Mouse (Mus musculus): ENCODE results near the gene Hist1h2ad. TPM values are rescaled to one million over a fixed set of nuclear protein-coding genes. Genes with fewer than 3 reads are reported as not detected.
A peak's percentile ranks its signal among the peaks of the same experiment; 100 is the strongest.
"Not testable (repeated sequence)": the region's sequence is repeated elsewhere in the genome, so short reads cannot be mapped to it uniquely, and the experiment has no call there.

Hist1h2ad gene
- polyA plus RNA-seq, 1 experiment from 2014 or later, result 1.3 TPM

DNA sequence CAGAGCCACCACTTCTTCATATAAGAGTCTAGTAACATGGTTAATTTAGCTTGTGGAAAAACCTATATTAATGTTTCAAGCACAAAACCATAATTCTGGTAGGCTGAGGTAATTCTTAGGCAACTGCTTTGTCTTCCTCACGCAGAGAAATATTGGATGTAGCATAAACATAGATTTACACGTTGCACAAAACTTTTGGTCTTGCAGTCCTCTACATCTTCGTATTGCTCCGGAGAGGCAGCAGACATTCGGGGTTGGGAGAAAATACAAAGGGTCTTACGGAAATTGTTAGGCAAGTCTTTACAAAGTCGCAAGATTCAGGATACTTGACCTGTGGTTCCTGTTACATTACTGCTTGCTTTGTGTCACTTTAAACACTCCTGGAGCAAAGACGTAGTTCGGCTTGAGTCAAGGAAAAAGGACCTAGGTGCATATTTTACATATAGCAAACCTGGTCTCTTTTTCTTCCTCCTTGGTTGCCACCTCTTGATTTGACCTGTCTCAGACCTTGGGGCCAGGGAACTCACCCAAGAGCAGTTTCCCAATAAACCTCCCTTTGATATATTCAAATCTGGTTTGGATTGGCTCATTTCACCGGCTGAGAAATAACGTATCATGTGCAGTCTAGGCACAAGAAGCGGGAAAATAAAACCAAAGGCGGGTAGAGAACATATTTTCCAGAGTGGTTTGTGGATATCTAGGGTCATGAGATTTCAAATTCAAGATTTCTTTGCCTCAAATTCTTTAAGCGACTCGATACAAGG, 39.6 kb upstream of the Hist1h2ad start:
- H3K9me3 ChIP-seq (replicated peaks), result no peaks in the 10 kb centered on the region
- H3K27me3 ChIP-seq (ENCODE audit: low read depth, poor library complexity, severe bottlenecking), result no peaks in the 10 kb centered on the region
- peak overlapping the region; percentile 63 for H3K4me3 ChIP-seq
- under 1% methylated on average over 15 of the region's 15 CpGs for WGBS
- DNase-seq (ENCODE audit: low spot score), result peak; percentile 54
- peaks cover 36% of the 10 kb centered on the region for H3K4me1 ChIP-seq
- H3K36me3 ChIP-seq, result no peaks in the 10 kb centered on the region
- peak overlapping the region; percentile 97 for H3K27ac ChIP-seq

DNA sequence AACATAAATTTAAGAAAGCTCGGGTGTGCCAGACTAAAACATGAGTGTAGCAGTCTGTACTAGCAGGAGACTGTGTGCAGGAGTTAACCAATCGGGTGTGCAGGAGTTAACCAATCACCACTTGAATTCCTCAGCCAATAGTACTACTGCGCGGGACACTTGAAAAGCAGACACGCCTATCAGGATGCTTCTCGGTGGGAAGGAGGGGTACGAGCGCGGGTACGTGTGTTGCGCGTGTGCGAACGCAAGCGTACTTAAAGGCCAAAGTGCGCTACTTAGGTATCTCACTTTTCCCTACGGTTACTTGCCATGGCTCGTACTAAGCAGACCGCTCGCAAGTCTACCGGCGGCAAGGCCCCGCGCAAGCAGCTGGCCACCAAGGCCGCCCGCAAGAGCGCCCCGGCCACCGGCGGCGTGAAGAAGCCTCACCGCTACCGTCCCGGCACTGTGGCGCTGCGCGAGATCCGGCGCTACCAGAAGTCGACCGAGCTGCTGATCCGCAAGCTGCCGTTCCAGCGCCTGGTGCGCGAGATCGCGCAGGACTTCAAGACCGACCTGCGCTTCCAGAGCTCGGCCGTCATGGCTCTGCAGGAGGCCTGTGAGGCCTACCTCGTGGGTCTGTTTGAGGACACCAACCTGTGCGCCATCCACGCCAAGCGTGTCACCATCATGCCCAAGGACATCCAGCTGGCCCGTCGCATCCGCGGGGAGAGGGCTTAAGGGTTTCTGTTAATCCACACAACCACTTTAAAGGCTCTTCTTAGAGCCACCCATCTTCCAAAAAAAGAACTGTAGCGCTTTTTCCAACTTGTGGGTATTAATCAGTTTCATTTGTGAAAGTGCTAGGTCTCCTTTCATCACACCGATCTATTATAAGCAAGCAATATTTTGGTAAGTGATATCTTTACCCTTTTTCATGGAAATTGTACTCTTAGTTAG, 38.8 kb upstream of the Hist1h2ad start, which contains the start of gene Hist1h3g:
Gene Hist1h3g (plus strand): TSS at position 286 of the 939 bp plus-strand sequence.
- WGBS, result under 1% methylated on average over 53 of the region's 62 CpGs
- not testable (repeated sequence) for H3K36me3 ChIP-seq; H3K27me3 ChIP-seq (ENCODE audit: low read depth, poor library complexity, severe bottlenecking); H3K9me3 ChIP-seq (replicated peaks)
- Histone ChIP-seq H3K4me3 (peak within 1 kb of the TSS; percentile 63), H3K27ac (peak within 1 kb of the TSS; percentile 97), H3K4me1 (peaks cover 34% of the 10 kb centered on the region)
- peak; percentile 89 for DNase-seq (ENCODE audit: low spot score)

DNA sequence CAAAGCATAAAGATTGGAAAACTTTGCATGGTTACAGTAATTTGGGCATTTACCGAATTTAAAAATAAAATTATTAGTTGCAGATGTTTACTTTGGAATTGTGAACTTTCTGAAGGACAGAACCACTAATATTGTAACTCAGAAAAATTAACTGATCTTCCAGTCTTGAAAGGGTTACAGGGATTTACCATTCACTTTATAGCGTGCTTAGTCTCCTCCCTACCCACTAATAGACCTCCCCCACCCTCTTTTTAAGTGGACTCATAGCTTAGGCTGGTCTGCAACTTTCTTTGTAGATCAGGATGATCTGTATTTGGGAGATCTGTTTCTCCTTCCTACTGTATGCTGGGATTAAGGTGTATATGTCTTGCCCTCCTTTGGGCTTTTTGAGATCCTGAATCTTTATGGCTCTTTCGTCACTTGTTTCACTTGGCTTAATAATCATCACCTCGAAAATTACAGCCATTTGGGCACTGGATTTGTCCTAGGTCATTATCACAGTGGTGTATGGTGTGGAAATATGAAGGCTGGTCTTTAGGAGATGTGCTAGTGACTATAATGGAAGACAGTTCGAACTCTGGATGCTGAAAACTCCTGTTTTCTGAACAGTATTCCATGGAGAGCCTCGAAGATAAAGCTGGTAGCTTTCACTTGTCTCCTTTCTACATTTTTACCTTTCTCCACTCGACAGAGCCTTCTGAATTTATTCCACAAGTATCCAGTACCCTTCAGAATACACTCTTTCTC, 37.9 kb upstream of the Hist1h2ad start:
- DNase-seq (ENCODE audit: low spot score), result no peak
- 22% methylated on average over 7 of the region's 7 CpGs for WGBS
- no peaks in the 10 kb centered on the region for H3K27me3 ChIP-seq (ENCODE audit: low read depth, poor library complexity, severe bottlenecking)
- H3K4me3 ChIP-seq, result peak overlapping the region; percentile 63
- peaks cover 34% of the 10 kb centered on the region for H3K4me1 ChIP-seq
- H3K27ac ChIP-seq, result peak overlapping the region; percentile 97
- no peaks in the 10 kb centered on the region for H3K9me3 ChIP-seq (replicated peaks)
- H3K36me3 ChIP-seq, result no peaks in the 10 kb centered on the region

DNA sequence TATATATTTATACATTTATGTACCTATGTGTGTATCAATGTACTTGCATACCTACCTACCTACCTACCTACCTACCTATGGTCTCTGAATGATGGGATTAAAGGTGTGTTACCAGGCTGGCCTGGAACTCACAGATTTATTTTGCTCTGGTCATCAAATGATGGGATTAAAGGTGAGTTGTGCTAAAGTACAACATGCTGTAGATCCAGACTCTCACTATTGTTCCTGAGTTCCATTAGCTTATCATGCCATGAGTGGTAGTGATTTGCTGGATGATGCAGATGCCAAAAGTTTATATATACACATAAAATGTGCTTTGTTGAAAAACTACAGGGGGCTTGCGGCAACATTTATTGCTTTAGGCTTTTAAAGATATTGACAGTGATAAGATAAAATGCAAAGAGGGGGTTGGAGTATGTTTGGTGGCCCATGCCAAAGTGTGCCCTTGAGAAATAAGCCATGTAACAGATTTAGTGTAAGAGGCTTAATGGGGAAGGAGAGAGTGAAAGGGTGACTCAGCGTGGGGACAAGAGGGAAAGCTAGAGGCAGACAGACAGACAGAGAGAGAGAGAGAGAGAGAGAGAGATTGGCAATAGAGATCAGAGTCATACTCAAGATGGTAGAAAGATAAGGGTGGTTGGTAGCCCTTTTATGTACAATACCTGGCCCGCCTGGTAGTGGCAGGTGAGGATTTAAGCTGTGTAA, 37.0 kb upstream of the Hist1h2ad start:
- Histone ChIP-seq H3K4me3 (peak overlapping the region; percentile 63), H3K27ac (peak overlapping the region; percentile 97), H3K4me1 (peaks cover 36% of the 10 kb centered on the region), H3K27me3 (ENCODE audit: low read depth, poor library complexity, severe bottlenecking) (no peaks in the 10 kb centered on the region), H3K36me3 (no peaks in the 10 kb centered on the region), H3K9me3 (replicated peaks) (no peaks in the 10 kb centered on the region)
- 83% methylated on average over 3 of the region's 3 CpGs for WGBS
- no peak for DNase-seq (ENCODE audit: low spot score)

DNA sequence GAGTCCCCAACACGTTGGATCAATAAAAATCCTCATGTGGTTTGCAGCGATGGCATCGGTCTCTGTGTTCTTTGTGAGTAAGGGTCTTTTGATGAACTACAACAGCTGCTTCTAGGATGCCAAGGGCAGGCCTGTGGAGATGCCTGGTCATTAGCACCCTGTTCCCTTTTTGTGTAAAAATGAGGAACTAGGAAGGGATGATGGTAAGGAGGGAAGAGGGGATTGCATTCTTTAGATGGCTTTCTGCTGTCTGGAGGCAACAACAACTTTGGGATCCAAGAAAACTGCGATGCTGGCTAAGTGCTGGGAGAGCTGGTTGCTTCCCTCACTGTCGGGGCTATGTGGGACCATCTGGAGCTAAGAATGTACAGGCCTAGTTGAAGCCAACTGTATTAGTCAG, 35.9 kb upstream of the Hist1h2ad start:
- H3K9me3 ChIP-seq (replicated peaks), result no peaks in the 10 kb centered on the region
- no peak for DNase-seq (ENCODE audit: low spot score)
- H3K36me3 ChIP-seq, result no peaks in the 10 kb centered on the region
- H3K27ac ChIP-seq, result peak overlapping the region; percentile 69
- peaks cover 30% of the 10 kb centered on the region for H3K4me1 ChIP-seq
- no peak overlapping the region for H3K4me3 ChIP-seq
- 68% methylated on average over 5 of the region's 5 CpGs for WGBS
- H3K27me3 ChIP-seq (ENCODE audit: low read depth, poor library complexity, severe bottlenecking), result no peaks in the 10 kb centered on the region

DNA sequence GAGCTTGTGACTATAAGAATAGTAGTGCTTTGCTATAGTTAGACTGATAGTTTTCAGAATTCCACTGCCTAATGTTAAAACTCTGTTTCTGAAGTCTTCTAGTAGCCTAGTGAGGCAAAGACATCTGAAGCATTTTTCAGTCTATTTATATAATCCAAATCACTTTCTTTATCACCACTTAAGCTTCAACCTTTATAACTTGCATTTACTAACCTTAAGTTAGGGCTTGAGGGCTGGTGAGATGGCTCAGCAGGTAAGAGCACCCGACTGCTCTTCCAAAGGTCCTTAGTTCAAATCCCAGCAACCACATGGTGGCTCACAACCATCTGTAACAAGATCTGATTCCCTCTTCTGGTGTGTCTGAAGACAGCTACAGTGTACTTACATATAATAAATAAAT, 34.4 kb upstream of the Hist1h2ad start:
- not testable (repeated sequence) for H3K36me3 ChIP-seq; DNase-seq (ENCODE audit: low spot score); H3K9me3 ChIP-seq (replicated peaks); H3K27me3 ChIP-seq (ENCODE audit: low read depth, poor library complexity, severe bottlenecking); H3K27ac ChIP-seq; H3K4me3 ChIP-seq
- peaks cover 30% of the 10 kb centered on the region for H3K4me1 ChIP-seq
- WGBS, result 69% methylated on average over 1 of the region's 1 CpGs

DNA sequence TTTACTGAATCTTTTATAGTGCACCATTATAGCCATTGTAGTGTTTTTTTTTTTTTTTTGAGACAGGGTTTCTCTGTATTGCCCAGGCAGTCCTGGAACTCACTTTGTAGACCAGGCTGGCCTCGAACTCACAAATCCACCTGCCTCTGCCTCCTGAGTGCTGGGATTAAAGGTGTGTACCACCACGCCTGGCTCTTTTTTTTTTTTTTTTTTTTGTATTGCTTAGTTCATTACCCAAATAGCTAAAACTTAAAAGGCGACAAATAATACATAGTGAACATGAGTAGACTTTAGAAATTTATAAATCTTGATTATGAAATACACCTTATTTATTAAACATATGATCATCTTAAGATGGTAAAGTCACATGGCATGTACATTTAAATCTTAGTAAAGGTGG, 32.7 kb upstream of the Hist1h2ad start:
- H3K27ac ChIP-seq, result no peak overlapping the region
- WGBS, result 93% methylated on average over 3 of the region's 3 CpGs
- H3K4me1 ChIP-seq, result peaks cover 25% of the 10 kb centered on the region
- H3K9me3 ChIP-seq (replicated peaks), result no peaks in the 10 kb centered on the region
- no peak for DNase-seq (ENCODE audit: low spot score)
- H3K4me3 ChIP-seq, result no peak overlapping the region
- no peaks in the 10 kb centered on the region for H3K27me3 ChIP-seq (ENCODE audit: low read depth, poor library complexity, severe bottlenecking)
- H3K36me3 ChIP-seq, result no peaks in the 10 kb centered on the region

DNA sequence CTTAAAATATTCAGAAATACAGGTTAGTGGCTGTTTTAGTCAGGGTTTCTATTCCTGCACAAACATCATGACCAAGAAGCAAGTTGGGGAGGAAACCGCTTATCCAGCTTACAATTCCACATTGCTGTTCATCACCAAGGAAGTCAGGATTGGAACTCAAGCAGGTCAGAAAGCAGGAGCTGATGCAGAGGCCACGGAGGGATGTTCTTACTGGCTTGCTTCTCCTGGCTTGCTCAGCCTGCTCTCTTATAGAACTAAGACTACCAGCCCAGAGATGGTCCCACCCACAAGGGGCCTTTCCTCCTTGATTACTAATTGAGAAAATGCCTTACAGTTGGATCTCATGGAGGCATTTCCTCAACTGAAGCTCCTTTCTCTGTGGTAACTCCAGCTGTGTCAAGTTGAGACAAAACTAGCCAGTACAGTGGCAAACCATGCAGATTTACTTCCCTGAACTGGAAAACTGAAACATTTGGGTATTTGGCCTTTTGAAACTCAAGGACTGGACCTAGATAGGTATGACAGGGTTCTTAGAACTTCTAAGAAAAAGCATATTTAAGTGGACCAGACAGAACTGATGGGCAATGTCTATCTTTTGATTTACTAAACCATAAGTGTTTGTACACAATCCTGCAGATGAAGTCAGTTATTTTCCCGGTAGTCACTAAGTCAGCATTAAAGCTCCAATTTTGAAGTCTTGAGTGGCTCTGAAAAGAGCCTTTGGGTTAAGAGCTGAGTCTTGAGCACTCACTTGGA, 31.8 kb upstream of the Hist1h2ad start:
- not testable (repeated sequence) for H3K27me3 ChIP-seq (ENCODE audit: low read depth, poor library complexity, severe bottlenecking); H3K36me3 ChIP-seq; H3K9me3 ChIP-seq (replicated peaks); DNase-seq (ENCODE audit: low spot score)
- WGBS, result 11% methylated on average over 3 of the region's 3 CpGs
- Histone ChIP-seq H3K27ac (peak overlapping the region; percentile 96), H3K4me3 (peak overlapping the region; percentile 57), H3K4me1 (peaks cover 16% of the 10 kb centered on the region)

DNA sequence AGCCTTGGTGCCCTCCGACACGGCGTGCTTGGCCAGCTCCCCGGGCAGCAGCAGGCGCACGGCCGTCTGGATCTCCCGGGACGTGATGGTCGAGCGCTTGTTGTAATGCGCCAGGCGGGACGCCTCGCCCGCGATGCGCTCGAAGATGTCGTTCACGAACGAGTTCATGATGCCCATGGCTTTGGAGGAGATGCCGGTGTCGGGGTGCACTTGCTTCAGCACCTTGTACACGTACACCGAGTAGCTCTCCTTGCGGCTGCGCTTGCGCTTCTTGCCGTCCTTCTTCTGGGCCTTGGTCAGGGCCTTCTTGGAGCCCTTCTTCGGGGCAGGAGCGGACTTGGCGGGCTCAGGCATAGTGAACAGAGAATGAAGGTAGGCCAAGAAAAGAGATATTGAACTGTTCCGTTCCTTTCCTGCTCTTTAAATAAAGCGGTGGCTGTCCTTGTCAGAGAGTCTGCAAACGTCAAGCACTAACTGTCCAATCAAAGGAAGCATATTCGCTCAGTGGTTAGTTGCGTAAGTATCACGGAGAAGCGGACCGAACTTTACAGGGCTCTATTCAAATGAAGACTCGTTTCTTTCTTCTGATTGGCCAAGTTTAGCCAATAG, 31.1 kb upstream of the Hist1h2ad start, which contains the start of gene Hist1h2bh:
Gene Hist1h2bh (minus strand): TSS at position 394 of the 609 bp plus-strand sequence.
- Histone ChIP-seq H3K27ac (peak within 1 kb of the TSS; percentile 96), H3K4me3 (peak within 1 kb of the TSS; percentile 57), H3K4me1 (peaks cover 12% of the 10 kb centered on the region)
- DNase-seq (ENCODE audit: low spot score), result peak; percentile 74
- under 1% methylated on average over 42 of the region's 42 CpGs for whole genome bisulfite sequencing
- H3K27me3 ChIP-seq (ENCODE audit: low read depth, poor library complexity, severe bottlenecking); H3K9me3 ChIP-seq (replicated peaks); H3K36me3 ChIP-seq: not testable (repeated sequence)

DNA sequence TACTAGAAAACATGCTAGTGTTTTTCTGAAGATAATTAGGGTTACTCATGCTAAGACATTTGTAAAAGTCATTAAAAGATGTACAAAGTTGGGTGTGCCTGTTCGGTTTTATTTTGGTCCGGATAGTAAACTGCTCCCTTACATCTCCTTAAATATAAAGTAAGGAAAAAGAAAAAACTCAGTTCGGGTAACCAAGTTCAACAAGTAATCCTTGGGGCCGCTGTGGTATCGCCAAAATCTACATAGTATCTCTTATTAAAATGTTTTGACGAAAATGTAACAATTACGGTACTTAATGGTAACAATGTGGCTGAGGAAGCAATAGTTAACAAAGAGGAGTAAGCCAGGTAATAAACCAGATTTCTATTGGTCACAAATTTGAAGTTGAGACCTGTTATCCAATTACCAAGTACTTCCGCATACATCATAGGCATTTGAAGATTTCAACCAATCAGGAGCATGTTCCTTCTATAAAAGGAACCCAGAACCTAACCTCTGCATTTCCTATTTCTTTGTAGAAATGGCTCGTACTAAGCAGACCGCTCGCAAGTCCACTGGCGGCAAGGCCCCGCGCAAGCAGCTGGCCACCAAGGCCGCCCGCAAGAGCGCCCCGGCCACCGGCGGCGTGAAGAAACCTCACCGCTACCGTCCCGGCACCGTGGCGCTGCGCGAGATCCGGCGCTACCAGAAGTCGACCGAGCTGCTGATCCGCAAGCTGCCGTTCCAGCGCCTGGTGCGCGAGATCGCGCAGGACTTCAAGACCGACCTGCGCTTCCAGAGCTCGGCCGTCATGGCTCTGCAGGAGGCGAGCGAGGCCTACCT, 30.0 kb upstream of the Hist1h2ad start, which contains the start of gene Hist1h3f:
Gene Hist1h3f (plus strand): TSS at position 88 of the 822 bp plus-strand sequence.
- Histone ChIP-seq H3K36me3 (no peaks in the 10 kb centered on the region), H3K9me3 (replicated peaks) (no peaks in the 10 kb centered on the region), H3K4me3 (peak within 1 kb of the TSS; percentile 57), H3K27me3 (ENCODE audit: low read depth, poor library complexity, severe bottlenecking) (no peaks in the 10 kb centered on the region), H3K4me1 (peaks cover 10% of the 10 kb centered on the region; the same call in 1 of the 2 replicates), H3K27ac (peak within 1 kb of the TSS; percentile 96)
- WGBS, result 1% methylated on average over 26 of the region's 45 CpGs
- DNase-seq (ENCODE audit: low spot score), result peak; percentile 55

DNA sequence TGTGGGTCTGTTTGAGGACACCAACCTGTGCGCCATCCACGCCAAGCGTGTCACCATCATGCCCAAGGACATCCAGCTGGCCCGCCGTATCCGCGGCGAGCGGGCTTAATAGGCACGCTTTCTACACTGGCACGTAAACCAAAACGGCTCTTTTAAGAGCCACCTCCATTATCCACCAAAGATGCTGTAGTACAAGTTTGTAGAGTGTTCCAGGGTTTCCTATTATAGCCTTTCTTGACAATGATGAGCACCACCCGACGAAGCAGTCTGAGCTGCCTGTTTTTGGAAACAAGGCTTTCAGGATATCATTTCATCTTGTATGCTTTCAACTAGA, 29.4 kb upstream of the Hist1h2ad start:
- not testable (repeated sequence) for DNase-seq (ENCODE audit: low spot score); H3K36me3 ChIP-seq; H3K27me3 ChIP-seq (ENCODE audit: low read depth, poor library complexity, severe bottlenecking); H3K9me3 ChIP-seq (replicated peaks)
- Histone ChIP-seq H3K4me1 (peaks cover 10% of the 10 kb centered on the region; the same call in 1 of the 2 replicates), H3K4me3 (peak overlapping the region; percentile 57), H3K27ac (peak overlapping the region; percentile 96)
- WGBS, result under 1% methylated on average over 13 of the region's 14 CpGs

Data from limb, embryonic 10.5 days (tissue).